Mouse (Mus musculus) heart, adult 2 months (tissue): ENCODE measurements at regions not wholly inside any gene's neighbourhood (a gene's known extent, or its start where the extent isn't known, plus 50 kb on each side); places are given as distances from the start of the nearest gene placed in this dataset.

ENCODE experiments used
- DNase-seq, 2 experiments: peaks; one replicate each; pipeline ENCODE4 v3.0.0; 2021
- H3K27ac ChIP-seq: fragments of 200-600 bp; 2 replicates; pipeline ENCODE4 v1.8.1; 2022
- H3K27me3 ChIP-seq: fragments of 200-500 bp; 2 replicates; pipeline ENCODE4 v1.6.1; 2012; ENCODE audit warnings: mild to moderate bottlenecking, low read length, inconsistent platforms, mixed read lengths; ENCODE audit not compliant: control insufficient read depth, insufficient read depth
- H3K36me3 ChIP-seq: fragments of 200-500 bp; 2 replicates; pipeline ENCODE4 v1.6.1; 2012; ENCODE audit warnings: low read length, inconsistent platforms; ENCODE audit not compliant: control insufficient read depth, insufficient read depth
- H3K4me1 ChIP-seq: fragments of 200-500 bp; 2 replicates; pipeline ENCODE4 v1.6.1; 2011; ENCODE audit warnings: low read length; ENCODE audit not compliant: control insufficient read depth, insufficient read depth
- H3K4me3 ChIP-seq: fragments of 200-600 bp; 2 replicates; pipeline ENCODE4 v1.8.1; 2022
- H3K79me2 ChIP-seq: fragments of 200-500 bp; replicated peaks from 2 replicates; pipeline ENCODE4 v1.6.1; 2012; ENCODE audit warnings: mild to moderate bottlenecking, inconsistent platforms, low read length, moderate library complexity, mixed read lengths; ENCODE audit not compliant: control insufficient read depth, insufficient read depth
- H3K9ac ChIP-seq: fragments of 200-500 bp; 2 replicates; pipeline ENCODE4 v1.6.1; 2012; ENCODE audit warnings: low read depth, mild to moderate bottlenecking, control low read depth, inconsistent platforms, low read length, mixed read lengths
- CTCF ChIP-seq: fragments of 200-600 bp; IDR thresholded peaks from 2 replicates; pipeline ENCODE4 v1.8.1; 2022; ENCODE audit warnings: antibody characterized with exemption, mild to moderate bottlenecking, moderate library complexity
- EP300 ChIP-seq: fragments of 200-500 bp; IDR thresholded peaks from 2 replicates; pipeline ENCODE4 v1.6.1; 2011; ENCODE audit warnings: low read depth, low read length, control low read depth; ENCODE audit not compliant: insufficient read depth
- POLR2A ChIP-seq: fragments of 200-500 bp; IDR thresholded peaks from 2 replicates; pipeline ENCODE4 v1.6.1; 2011; ENCODE audit warnings: mild to moderate bottlenecking, low read depth, low read length, control low read depth; ENCODE audit not compliant: insufficient read depth
- WGBS: fragments of 180-500 bp; shearing (Covaris S2); methylation state at CpG from one replicate; pipeline ENCODE4 v1.1.7; 2018; 5-methylcytosine and 5-hydroxymethylcytosine counted together
- intact Hi-C: fragments of 180-260 bp; cut with DNase I; formaldehyde crosslinking; loops from one replicate; pipeline ENCODE4 v1.15.1; 2025

GRCm38 (mm10) chr10:126165215-126165614 is 199.2 kb downstream of the Lrig3 start:
- 80% methylated on average over 5 of the region's 5 CpGs for WGBS
- Histone ChIP-seq H3K9ac (no peak overlapping the region), H3K4me1 (no peaks in the 10 kb centered on the region), H3K79me2 (no peaks in the 10 kb centered on the region), H3K27ac (no peak overlapping the region), H3K36me3 (no peaks in the 10 kb centered on the region), H3K27me3 (no peaks in the 10 kb centered on the region), H3K4me3 (no peak overlapping the region)
- TF ChIP-seq POLR2A (no peak), CTCF (no peak), EP300 (no peak)
- no peak for DNase-seq
- intact Hi-C loops = no loop called here

- intact Hi-C loops = no loop called here
- Histone ChIP-seq H3K79me2 (no peaks in the 10 kb centered on the region), H3K27me3 (no peaks in the 10 kb centered on the region), H3K4me3 (no peak overlapping the region), H3K27ac (no peak overlapping the region), H3K9ac (no peak overlapping the region), H3K4me1 (no peaks in the 10 kb centered on the region), H3K36me3 (no peaks in the 10 kb centered on the region)
- TF ChIP-seq POLR2A = no peak
- TF ChIP-seq CTCF = no peak
- no peak for TF ChIP-seq EP300
- DNase-seq = no peak
- WGBS = 80% methylated on average over 25 of the region's 25 CpGs
Observed at GRCm38 (mm10) chr10:126169095-126169873, 203.3 kb downstream of the Lrig3 start.

- H3K4me3 ChIP-seq = no peak overlapping the region
- no peaks in the 10 kb centered on the region for H3K4me1 ChIP-seq
- TF ChIP-seq CTCF (peak; percentile 34; the same call in 1 of the 2 replicates), EP300 (no peak)
- intact Hi-C loops = no loop called here
- H3K27me3 ChIP-seq = no peaks in the 10 kb centered on the region
- no peaks in the 10 kb centered on the region for H3K36me3 ChIP-seq
- H3K79me2 ChIP-seq = no peaks in the 10 kb centered on the region
- WGBS = 58% methylated on average over 5 of the region's 5 CpGs
- no peak overlapping the region for H3K9ac ChIP-seq
- DNase-seq = no peak
- no peak overlapping the region for H3K27ac ChIP-seq
Observed at GRCm38 (mm10) chr10:126169874-126170163, 203.9 kb downstream of the Lrig3 start.

- Histone ChIP-seq H3K4me3 (no peak overlapping the region), H3K36me3 (no peaks in the 10 kb centered on the region), H3K27ac (no peak overlapping the region), H3K27me3 (no peaks in the 10 kb centered on the region), H3K4me1 (no peaks in the 10 kb centered on the region), H3K79me2 (no peaks in the 10 kb centered on the region), H3K9ac (no peak overlapping the region)
- no peak for DNase-seq
- 60% methylated on average over 4 of the region's 4 CpGs for WGBS
- no peak for TF ChIP-seq CTCF
- intact Hi-C loops = no loop called here
Observed at GRCm38 (mm10) chr10:126176759-126177473, 210.9 kb downstream of the Lrig3 start.

GRCm38 (mm10) chr10:126182386-126182785 is 216.4 kb downstream of the Lrig3 start:
- no peaks in the 10 kb centered on the region for H3K79me2 ChIP-seq
- H3K4me1 ChIP-seq = no peaks in the 10 kb centered on the region
- H3K27ac ChIP-seq = no peak overlapping the region
- intact Hi-C loops = no loop called here
- no peaks in the 10 kb centered on the region for H3K36me3 ChIP-seq
- H3K27me3 ChIP-seq = no peaks in the 10 kb centered on the region
- H3K4me3 ChIP-seq = no peak overlapping the region
- DNase-seq = no peak
- H3K9ac ChIP-seq = no peak overlapping the region
- no peak for TF ChIP-seq EP300
- TF ChIP-seq CTCF = no peak
- TF ChIP-seq POLR2A = no peak
- WGBS = 69% methylated on average over 2 of the region's 2 CpGs

GRCm38 (mm10) chr10:126183961-126184360 is 218.0 kb downstream of the Lrig3 start:
- 58% methylated on average over 2 of the region's 2 CpGs for WGBS
- Histone ChIP-seq H3K4me3 (no peak overlapping the region), H3K9ac (no peak overlapping the region), H3K4me1 (no peaks in the 10 kb centered on the region), H3K79me2 (no peaks in the 10 kb centered on the region), H3K36me3 (no peaks in the 10 kb centered on the region), H3K27me3 (no peaks in the 10 kb centered on the region), H3K27ac (no peak overlapping the region)
- DNase-seq = no peak
- intact Hi-C loops = no loop called here
- TF ChIP-seq EP300 = no peak
- no peak for TF ChIP-seq CTCF
- TF ChIP-seq POLR2A = no peak
